Mouse (Mus musculus) olfactory bulb, adult 2 months (tissue): ENCODE measurements around the gene Sdcbp2. TPM values are rescaled to one million over a fixed set of nuclear protein-coding genes. Genes with fewer than 3 reads are reported as not detected.

ENCODE experiments used
- H3K27ac ChIP-seq: fragments of 200-500 bp; 2 replicates; pipeline ENCODE4 v1.5.1; 2012; ENCODE audit warnings: low read depth, low read length; ENCODE audit not compliant: insufficient read depth
- H3K4me1 ChIP-seq: fragments of 200-500 bp; 2 replicates; pipeline ENCODE4 v1.6.1; 2012; ENCODE audit warnings: low read length; ENCODE audit not compliant: control insufficient read depth, insufficient read depth
- H3K4me3 ChIP-seq: fragments of 200-500 bp; 2 replicates; pipeline ENCODE4 v1.5.1; 2012; ENCODE audit warnings: mild to moderate bottlenecking, low read depth, low read length, moderate library complexity; ENCODE audit not compliant: insufficient read depth
- CTCF ChIP-seq: fragments of 200-500 bp; IDR thresholded peaks from 2 replicates; pipeline ENCODE4 v1.5.1; 2012; ENCODE audit warnings: low read depth, mild to moderate bottlenecking, low read length, moderate library complexity; ENCODE audit not compliant: insufficient read depth
- POLR2A ChIP-seq: fragments of 200-500 bp; IDR thresholded peaks from 2 replicates; pipeline ENCODE4 v1.6.1; 2012; ENCODE audit warnings: mild to moderate bottlenecking, low read depth, low read length, moderate library complexity; ENCODE audit not compliant: insufficient read depth
- WGBS: fragments of 180-500 bp; shearing (Covaris S2); methylation state at CpG from one replicate; pipeline ENCODE4 v1.1.7; 2018; 5-methylcytosine and 5-hydroxymethylcytosine counted together
- polyA plus RNA-seq: library from polyadenylated mRNA; stranded (reverse); fragments of >200 nt; gene quantifications from 2 replicates; pipeline ENCODE4 v1.2.4, GENCODE M21; 2012; ENCODE audit warnings: low replicate concordance; ENCODE audit not compliant: missing spikeins, insufficient read depth, insufficient read length

Sdcbp2 gene
- polyA plus RNA-seq, 1 experiment: not detected

DNA sequence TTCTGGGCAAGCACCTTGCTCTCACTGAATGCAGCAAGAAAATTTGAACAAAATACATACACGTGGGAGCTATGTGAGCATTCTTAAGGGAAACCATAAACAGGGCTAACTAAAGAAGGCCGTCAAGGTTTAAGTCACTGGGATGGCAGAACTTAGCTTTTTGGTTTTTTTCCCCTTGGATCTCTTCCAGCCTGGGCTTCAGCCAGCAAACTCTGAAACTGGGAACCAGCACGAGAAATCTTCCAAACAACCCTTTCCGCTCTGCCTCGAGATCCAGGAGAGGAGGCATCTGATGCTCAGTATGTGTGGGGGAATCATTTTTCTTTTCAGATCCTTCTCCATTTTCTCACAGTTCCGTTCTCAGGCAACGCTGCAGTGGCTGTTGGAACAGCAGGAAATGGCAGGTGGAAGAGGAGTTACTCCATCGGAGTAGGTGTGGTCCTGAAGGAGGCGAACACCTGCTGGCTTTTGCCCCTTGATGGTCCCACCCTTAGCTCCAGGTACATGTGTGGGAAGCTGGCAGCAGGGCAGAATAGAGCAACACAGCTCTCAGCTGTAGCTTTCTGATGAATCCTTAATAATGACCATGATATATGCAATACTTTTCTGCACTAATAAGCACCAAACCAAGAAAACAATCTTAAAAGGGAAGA, 63.1 kb downstream of the Sdcbp2 start:
- Histone ChIP-seq H3K4me1 (peaks cover 11% of the 10 kb centered on the region), H3K27ac (no peak overlapping the region), H3K4me3 (no peak overlapping the region)
- no peak for TF ChIP-seq CTCF
- TF ChIP-seq POLR2A: no peak
- WGBS: 38% methylated on average over 9 of the region's 9 CpGs

DNA sequence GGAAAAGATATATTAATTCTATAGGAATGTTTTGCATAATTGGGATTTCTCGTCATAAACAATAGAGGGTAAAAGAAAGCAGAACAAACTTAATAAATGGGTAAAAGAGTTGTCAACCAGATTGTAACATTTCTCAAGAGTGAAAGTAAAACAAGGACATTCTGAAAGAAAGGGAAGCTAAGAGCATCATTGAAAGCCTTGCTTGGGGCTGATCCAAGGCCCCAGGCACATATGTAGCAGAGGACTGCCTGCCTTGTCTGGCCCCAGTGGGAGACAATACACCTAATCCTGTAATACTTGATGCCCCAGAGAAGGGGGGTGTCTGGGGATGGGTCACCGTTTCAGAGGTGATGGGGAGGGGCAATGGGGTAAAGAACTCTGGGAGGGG, 63.6 kb downstream of the Sdcbp2 start:
- TF ChIP-seq CTCF (no peak), POLR2A (no peak)
- peaks cover 9% of the 10 kb centered on the region for H3K4me1 ChIP-seq
- no peak overlapping the region for H3K27ac ChIP-seq
- WGBS: 51% methylated on average over 2 of the region's 2 CpGs
- no peak overlapping the region for H3K4me3 ChIP-seq

Other genes with a start within 250 kb of the Sdcbp2 start
- gene 4921509C19Rik, start 96.5 kb upstream of the Sdcbp2 start, polyA plus RNA-seq: not detected in 2 replicates
- gene Nsfl1c, start 78.4 kb upstream of the Sdcbp2 start, polyA plus RNA-seq: not detected in 2 replicates
- gene Fkbp1a, start 30.1 kb upstream of the Sdcbp2 start, polyA plus RNA-seq: 795 TPM in 1 of 2 replicates, not detected in the other
- gene Snph, start 60.0 kb downstream of the Sdcbp2 start, polyA plus RNA-seq: not detected in 2 replicates
- not detected in 2 replicates for gene Rad21l, start 95.9 kb downstream of the Sdcbp2 start, polyA plus RNA-seq
- not detected in 2 replicates for gene Tmem74b, start 129.4 kb downstream of the Sdcbp2 start, polyA plus RNA-seq
- not detected in 2 replicates for gene Psmf1, start 171.6 kb downstream of the Sdcbp2 start, polyA plus RNA-seq